Mouse (Mus musculus): ENCODE measurements around the gene Fscn2.

DNA sequence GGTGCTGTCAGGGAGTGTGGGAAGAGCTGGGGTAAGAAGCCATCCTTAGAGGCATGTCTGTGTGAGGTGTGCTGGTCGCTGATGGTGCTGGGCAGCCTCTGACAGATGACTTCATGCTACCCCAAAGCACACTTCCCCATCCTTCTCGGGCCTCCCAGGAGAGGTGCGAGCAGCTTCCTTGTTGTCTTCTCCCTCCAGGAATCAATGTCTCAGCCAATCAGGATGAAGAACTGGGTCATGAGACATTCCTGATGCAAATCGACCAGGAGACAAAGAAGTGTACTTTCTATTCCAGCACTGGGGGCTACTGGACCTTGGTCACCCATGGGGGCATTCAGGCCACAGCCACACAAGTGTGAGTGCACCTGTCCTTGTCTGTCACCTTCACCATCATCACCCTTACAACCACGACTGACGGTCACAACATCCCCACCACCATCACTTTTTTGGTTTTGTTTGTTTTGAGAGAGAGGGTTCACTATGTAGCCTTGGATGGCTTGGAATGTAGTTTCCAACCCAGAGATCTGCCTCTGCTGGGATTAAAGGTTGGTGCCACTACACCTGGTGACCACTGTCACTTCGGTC is 5.2 kb downstream of the Fscn2 start:
- TF ChIP-seq CTCF (conservative IDR thresholded peaks at IDR 0.05; ENCODE audit: insufficient read depth, insufficient read length, low read depth, low read length) (no peak), POLR2A (IDR thresholded peaks at IDR 0.05; ENCODE audit: low read depth, low read length) (no peak)
